Mouse (Mus musculus): Measurements from ENCODE around the gene Adamts7. TPM values are rescaled to one million over a fixed set of nuclear protein-coding genes. Genes with fewer than 3 reads are reported as not detected.

Gene Adamts7
- polyA plus RNA-seq, 1 experiment from 2014 or later: 1.5 TPM

DNA sequence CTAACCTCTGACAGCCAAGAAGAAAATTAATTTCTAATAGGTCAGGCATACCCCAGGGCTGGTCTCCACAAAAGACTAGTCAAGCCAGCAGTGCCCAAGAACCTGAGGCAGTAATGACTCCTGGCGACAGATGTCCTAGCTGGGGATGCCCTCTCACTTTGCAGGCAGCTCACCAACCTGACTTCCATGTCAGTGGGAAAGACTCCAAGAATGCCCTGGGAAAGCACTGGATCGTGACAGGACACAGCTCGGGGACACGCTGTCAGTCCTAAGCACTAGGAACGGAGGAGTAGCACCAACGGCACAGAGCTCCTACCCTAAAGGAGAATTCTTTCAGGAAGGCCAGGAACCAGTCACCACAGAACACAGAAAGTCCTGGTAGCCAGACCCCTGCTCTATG lies 79.4 kb downstream of the Adamts7 start:
- no peak overlapping the region for H3K4me3 ChIP-seq
- peak overlapping the region; percentile 24 for H3K4me2 ChIP-seq
- 85% methylated on average over 6 of the region's 6 CpGs for WGBS (ENCODE audit: insufficient replicate concordance)
- no peak for ATAC-seq
- no peaks in the 10 kb centered on the region for H3K27me3 ChIP-seq (replicated peaks)
- H3K36me3 ChIP-seq: peaks cover 78% of the 10 kb centered on the region
- H3K27ac ChIP-seq: peak overlapping the region; percentile 100
- H3K9me3 ChIP-seq (replicated peaks): no peaks in the 10 kb centered on the region
- peak overlapping the region; percentile 53 for H3K9ac ChIP-seq
- peaks cover 92% of the 10 kb centered on the region for H3K4me1 ChIP-seq

DNA sequence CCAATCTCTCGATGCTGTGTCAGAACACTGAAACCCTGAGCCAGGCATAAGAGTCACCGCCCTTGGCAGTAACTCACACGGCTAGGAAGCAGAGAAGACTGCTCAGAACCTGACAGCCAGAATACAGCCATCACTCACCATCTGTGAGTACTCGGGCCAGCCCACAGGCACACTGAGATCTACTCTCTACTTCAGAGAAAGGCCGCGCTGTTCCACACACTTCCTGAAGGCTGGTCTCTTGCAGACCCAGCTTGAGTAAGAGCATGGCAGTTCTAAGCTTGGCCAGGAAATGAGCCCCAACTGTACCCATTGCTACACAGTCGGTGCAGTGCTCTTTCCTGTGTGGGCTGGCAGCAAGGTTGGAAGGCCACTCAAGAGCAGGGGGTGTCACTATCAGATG lies 80.0 kb downstream of the Adamts7 start:
- peak overlapping the region; percentile 24 for H3K4me2 ChIP-seq
- peaks cover 92% of the 10 kb centered on the region for H3K4me1 ChIP-seq
- peak overlapping the region; percentile 53 for H3K9ac ChIP-seq
- peak; percentile 40 for ATAC-seq
- peaks cover 82% of the 10 kb centered on the region for H3K36me3 ChIP-seq
- WGBS (ENCODE audit: insufficient replicate concordance): 40% methylated on average over 7 of the region's 7 CpGs
- no peaks in the 10 kb centered on the region for H3K27me3 ChIP-seq (replicated peaks)
- peak overlapping the region; percentile 100 for H3K27ac ChIP-seq
- H3K4me3 ChIP-seq: no peak overlapping the region
- no peaks in the 10 kb centered on the region for H3K9me3 ChIP-seq (replicated peaks)

DNA sequence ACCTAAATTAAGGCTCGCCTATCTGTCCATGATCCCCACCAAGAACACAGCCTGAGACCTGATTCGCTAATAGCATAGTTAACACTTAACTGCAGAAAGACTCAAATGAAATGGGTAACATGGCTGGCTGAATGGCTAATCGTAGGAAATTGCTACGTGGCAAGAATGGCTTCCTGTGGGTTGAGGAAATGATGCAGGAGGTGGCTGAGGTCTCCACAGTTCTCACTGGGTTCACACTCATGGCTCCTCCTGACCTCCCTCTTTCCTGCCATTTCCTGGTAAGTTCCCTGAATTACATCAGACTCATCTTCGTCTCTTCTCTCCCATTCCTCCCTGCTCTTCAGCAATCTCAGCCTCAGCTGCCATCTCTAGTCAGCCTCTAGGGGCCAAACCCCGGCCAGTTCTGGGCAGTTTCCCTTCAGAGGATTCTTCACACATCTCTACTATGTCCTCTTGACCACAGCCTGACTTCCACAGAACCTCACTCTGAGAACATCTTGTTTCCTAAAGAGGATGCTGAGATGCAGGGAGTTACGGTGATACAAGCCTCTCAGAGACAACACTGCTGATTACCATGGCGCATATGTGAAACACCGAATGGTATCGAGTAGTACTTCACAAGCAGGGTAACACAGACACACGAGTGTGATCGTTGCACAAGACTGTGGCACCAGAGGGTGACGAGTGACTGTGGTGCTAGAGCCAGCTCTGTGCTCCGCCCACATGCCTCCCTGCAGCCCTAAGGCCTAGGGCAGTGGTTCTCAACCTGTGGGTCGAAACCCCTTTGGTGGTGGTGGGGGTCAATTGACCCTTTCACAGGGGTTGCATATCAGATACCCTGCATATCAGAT lies 81.7 kb downstream of the Adamts7 start:
- no peak for ATAC-seq
- H3K9me3 ChIP-seq (replicated peaks): no peaks in the 10 kb centered on the region
- H3K4me3 ChIP-seq: no peak overlapping the region
- H3K27me3 ChIP-seq (replicated peaks): no peaks in the 10 kb centered on the region
- no peak overlapping the region for H3K9ac ChIP-seq
- peaks cover 93% of the 10 kb centered on the region for H3K4me1 ChIP-seq
- H3K4me2 ChIP-seq: no peak overlapping the region
- 74% methylated on average over 15 of the region's 15 CpGs for WGBS (ENCODE audit: insufficient replicate concordance)
- H3K27ac ChIP-seq: peak overlapping the region; percentile 100
- peaks cover 81% of the 10 kb centered on the region for H3K36me3 ChIP-seq

DNA sequence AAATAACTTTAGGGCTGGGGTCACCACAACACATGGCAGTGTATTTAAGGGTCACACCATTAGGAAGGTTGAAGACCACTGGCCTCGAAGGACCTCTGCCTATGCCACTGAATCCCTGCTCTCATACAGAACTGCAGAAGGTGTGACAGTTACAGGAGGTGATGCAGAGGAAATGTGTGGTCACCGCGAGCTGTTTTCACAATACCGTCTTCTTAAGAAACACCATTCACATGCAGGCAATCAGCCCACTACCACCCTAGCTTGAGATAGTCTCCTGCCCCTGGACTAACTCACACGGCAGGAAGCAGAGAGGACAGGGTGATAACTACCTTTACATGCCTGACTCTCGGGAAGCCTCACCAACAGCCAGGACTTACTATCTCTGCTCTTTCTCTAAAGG lies 82.3 kb downstream of the Adamts7 start:
- 35% methylated on average over 6 of the region's 6 CpGs for WGBS (ENCODE audit: insufficient replicate concordance)
- peaks cover 77% of the 10 kb centered on the region for H3K36me3 ChIP-seq
- H3K4me1 ChIP-seq: peaks cover 96% of the 10 kb centered on the region
- no peak for ATAC-seq
- no peak overlapping the region for H3K4me2 ChIP-seq
- H3K9me3 ChIP-seq (replicated peaks): no peaks in the 10 kb centered on the region
- H3K27ac ChIP-seq: peak overlapping the region; percentile 100
- no peak overlapping the region for H3K4me3 ChIP-seq
- no peak overlapping the region for H3K9ac ChIP-seq
- no peaks in the 10 kb centered on the region for H3K27me3 ChIP-seq (replicated peaks)

DNA sequence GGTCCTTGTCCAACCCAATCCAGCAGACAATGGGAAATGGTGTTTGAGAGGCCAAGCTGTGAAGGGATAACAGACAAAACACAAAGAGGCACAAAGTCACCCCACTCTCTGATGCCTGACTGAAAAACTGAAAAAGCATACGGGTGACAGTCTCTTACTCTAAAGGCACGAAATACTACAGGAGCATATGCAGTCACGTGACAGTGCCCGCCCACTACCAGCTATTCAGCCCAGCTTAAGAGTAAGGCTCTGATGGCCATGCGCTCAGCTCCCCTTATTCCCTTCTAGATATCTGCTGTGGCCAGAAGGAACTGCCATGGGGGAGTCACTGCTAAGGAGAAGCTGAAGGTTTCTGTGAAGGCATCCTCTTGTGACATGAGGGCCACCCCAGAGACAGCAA lies 82.9 kb downstream of the Adamts7 start:
- H3K4me1 ChIP-seq: peaks cover 96% of the 10 kb centered on the region
- H3K4me3 ChIP-seq: no peak overlapping the region
- no peaks in the 10 kb centered on the region for H3K27me3 ChIP-seq (replicated peaks)
- H3K4me2 ChIP-seq: no peak overlapping the region
- H3K9ac ChIP-seq: peak overlapping the region; percentile 15; the same call in 1 of the 2 replicates
- H3K36me3 ChIP-seq: peaks cover 71% of the 10 kb centered on the region
- no peak for ATAC-seq
- 51% methylated on average over 5 of the region's 5 CpGs for WGBS (ENCODE audit: insufficient replicate concordance)
- no peaks in the 10 kb centered on the region for H3K9me3 ChIP-seq (replicated peaks)
- H3K27ac ChIP-seq: peak overlapping the region; percentile 100

DNA sequence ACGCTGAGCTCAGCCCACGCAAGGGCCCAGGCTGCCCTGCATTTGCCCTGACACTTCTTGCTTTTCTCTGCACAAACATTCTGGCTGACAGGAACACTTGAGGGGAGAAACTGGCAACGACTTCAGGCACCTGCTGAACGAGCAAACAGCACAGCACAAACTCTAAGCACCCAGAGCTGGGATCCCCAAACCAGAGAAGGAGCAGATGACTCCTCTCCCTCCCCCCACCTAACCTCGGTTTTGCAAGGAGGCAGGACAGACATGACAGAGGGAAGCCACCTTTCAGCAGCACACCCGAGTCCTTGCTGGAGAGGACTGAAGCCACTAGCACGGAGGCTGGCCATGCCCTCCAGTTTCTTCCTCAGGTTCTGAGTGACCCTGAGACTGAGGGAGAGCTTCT lies 84.4 kb downstream of the Adamts7 start:
- Histone ChIP-seq H3K4me3 (no peak overlapping the region), H3K9ac (no peak overlapping the region), H3K9me3 (replicated peaks) (no peaks in the 10 kb centered on the region), H3K27ac (peak overlapping the region; percentile 100), H3K27me3 (replicated peaks) (no peaks in the 10 kb centered on the region), H3K36me3 (peaks cover 64% of the 10 kb centered on the region), H3K4me2 (0 out of 2 replicates have a peak overlapping the region, but pooled peaks have one; percentile 3), H3K4me1 (peaks cover 100% of the 10 kb centered on the region)
- 77% methylated on average over 7 of the region's 7 CpGs for WGBS (ENCODE audit: insufficient replicate concordance)
- no peak for ATAC-seq

DNA sequence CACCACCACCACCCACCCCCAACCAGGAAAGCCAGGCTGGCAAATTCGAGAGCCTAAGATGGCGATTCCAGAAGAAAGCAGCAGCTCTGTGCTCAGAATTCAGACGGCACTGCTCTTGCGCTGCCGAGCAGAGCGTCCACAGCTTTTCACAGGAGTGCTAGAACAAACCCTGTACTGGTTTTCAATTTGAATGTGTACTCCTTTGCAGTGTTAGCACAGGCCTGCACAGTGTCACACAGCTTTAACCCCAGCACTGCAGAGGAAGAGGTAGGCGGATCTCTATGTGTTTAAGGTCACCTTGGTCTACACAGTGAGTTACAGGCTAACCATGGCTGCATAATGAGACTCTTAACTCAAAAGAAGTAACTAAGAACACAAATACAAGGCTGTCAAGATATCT lies 85.5 kb downstream of the Adamts7 start:
- ATAC-seq: no peak
- H3K27ac ChIP-seq: peak overlapping the region; percentile 100
- H3K9me3 ChIP-seq (replicated peaks): no peaks in the 10 kb centered on the region
- peak overlapping the region; percentile 75 for H3K9ac ChIP-seq
- H3K4me2 ChIP-seq: peak overlapping the region; percentile 65
- WGBS (ENCODE audit: insufficient replicate concordance): 84% methylated on average over 7 of the region's 7 CpGs
- H3K36me3 ChIP-seq: peaks cover 70% of the 10 kb centered on the region
- peak overlapping the region; percentile 16 for H3K4me3 ChIP-seq
- peaks cover 100% of the 10 kb centered on the region for H3K4me1 ChIP-seq
- no peaks in the 10 kb centered on the region for H3K27me3 ChIP-seq (replicated peaks)

DNA sequence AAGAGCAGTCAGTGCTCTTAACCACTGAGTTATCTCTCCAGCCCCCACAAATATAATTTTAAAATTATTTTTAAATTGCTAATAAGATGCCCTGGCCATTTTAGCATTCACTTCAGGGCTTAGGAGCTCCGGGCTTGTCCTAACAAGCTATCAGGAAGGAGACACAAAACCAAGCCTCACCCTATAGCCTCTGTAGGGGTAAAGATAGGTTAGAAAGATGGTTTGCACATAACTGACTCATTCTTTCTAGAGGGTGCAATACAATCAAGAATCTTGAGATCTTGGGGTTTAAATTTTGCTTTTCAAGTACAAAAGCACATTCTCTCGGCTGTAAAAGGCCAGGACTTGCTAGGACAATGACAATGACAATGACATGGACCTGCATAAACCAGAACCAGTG lies 86.2 kb downstream of the Adamts7 start:
- Histone ChIP-seq H3K4me3 (peak overlapping the region; percentile 16; the same call in 1 of the 2 replicates), H3K9ac (peak overlapping the region; percentile 75), H3K27me3 (replicated peaks) (no peaks in the 10 kb centered on the region), H3K4me2 (peak overlapping the region; percentile 65), H3K9me3 (replicated peaks) (no peaks in the 10 kb centered on the region), H3K4me1 (peaks cover 99% of the 10 kb centered on the region), H3K36me3 (peaks cover 70% of the 10 kb centered on the region), H3K27ac (peak overlapping the region; percentile 100)
- WGBS (ENCODE audit: insufficient replicate concordance): 54% methylated on average over 2 of the region's 2 CpGs
- no peak; the same call in 1 of the 2 replicates for ATAC-seq

DNA sequence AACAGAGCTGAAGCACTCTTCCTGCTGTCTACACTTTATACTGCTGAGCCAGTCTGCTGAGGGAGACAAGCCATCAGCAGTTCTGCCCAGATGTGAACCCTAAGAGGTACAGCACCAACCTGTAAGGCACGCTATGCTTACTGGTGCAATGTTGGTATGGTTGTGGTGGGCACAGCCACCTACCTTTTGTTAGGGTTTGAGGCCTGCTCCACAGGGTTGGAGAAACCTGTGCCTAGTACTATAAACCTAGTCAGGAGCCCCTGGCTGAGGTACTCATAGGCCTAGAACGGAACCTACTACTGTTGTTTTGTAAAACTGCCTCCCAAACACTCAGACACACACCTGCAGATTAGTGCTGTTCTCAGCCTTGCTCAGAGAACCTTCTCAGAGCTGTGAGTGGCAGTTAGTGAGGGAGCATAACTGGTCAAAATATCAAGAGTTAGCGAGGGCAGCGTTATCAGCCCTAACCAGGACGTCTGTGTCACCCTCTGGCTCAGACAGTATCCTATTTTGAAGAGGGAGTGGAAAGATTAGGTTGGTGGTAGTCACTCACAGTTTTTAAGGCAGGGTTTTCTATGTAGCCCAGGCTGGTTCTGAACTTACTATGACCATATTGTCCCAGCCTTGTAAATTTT lies 87.4 kb downstream of the Adamts7 start:
- H3K27ac ChIP-seq: peak overlapping the region; percentile 100
- H3K9ac ChIP-seq: peak overlapping the region; percentile 75
- H3K27me3 ChIP-seq (replicated peaks): no peaks in the 10 kb centered on the region
- peak overlapping the region; percentile 65 for H3K4me2 ChIP-seq
- peaks cover 59% of the 10 kb centered on the region for H3K36me3 ChIP-seq
- peak overlapping the region; percentile 28; the same call in 1 of the 2 replicates for H3K4me3 ChIP-seq
- peak; percentile 94 for ATAC-seq
- no peaks in the 10 kb centered on the region for H3K9me3 ChIP-seq (replicated peaks)
- WGBS (ENCODE audit: insufficient replicate concordance): 26% methylated on average over 5 of the region's 5 CpGs
- peaks cover 97% of the 10 kb centered on the region for H3K4me1 ChIP-seq

DNA sequence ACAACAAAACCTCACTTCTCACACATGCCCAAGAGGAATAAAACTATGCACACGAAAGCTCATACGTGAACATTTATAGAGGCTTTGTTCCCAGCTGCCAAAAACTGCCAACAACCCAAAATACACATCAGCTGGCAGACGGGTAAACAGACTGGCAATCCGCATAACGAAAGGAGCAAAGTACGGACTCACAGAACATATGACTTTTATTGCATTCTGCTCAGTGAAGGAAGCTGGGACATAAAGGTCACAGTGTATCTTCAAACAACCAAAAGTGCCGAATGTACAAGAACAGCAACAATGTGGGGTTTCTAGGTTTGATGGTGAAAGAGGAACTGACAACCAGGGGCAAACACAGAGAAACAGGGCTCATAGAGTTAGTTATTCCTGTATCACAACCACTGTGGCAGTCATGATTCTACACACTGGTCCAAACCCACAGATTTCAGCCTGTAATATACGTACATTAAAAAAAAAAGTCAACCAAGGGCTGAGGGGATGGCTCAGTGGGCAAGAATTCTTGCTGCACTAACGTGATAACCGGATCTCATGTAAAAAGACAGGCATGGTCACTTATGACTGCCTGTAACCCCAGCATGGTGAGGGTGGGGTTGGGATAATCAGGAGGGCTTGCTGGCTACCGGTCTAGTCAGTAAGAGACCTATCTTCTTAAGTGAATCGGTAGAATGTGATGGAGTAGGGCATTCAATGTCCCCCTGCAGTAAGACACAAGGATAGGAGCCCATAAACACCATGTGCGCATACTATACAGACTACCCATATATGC lies 88.3 kb downstream of the Adamts7 start:
- no peaks in the 10 kb centered on the region for H3K9me3 ChIP-seq (replicated peaks)
- H3K27ac ChIP-seq: peak overlapping the region; percentile 100
- peaks cover 50% of the 10 kb centered on the region for H3K36me3 ChIP-seq
- H3K4me3 ChIP-seq: no peak overlapping the region
- ATAC-seq: peak; percentile 65
- H3K9ac ChIP-seq: peak overlapping the region; percentile 57
- no peaks in the 10 kb centered on the region for H3K27me3 ChIP-seq (replicated peaks)
- H3K4me2 ChIP-seq: peak overlapping the region; percentile 44
- 42% methylated on average over 13 of the region's 13 CpGs for WGBS (ENCODE audit: insufficient replicate concordance)
- peaks cover 95% of the 10 kb centered on the region for H3K4me1 ChIP-seq

DNA sequence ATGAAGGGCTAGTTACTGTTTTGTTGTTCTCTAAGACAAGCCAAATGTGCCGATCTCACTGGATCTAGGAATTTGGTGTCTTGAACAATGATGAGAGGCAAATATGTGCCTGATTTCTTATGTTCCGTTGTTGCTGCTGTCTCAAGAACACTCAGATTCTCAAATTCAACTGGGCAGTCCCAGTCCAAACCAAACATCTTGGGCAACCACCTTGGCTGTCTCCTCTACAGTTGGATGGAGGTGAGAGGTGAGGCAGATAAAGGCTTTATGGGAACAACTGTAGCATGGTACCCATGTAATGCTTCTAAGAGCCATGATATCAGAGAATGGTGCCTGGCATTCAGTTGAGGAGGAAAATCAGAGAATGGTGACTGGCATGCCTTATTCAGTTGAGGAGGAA lies 90.3 kb downstream of the Adamts7 start:
- peaks cover 93% of the 10 kb centered on the region for H3K4me1 ChIP-seq
- peak overlapping the region; percentile 100 for H3K27ac ChIP-seq
- H3K9ac ChIP-seq: peak overlapping the region; percentile 57; the same call in 1 of the 2 replicates
- no peak for ATAC-seq
- H3K4me2 ChIP-seq: no peak overlapping the region
- H3K27me3 ChIP-seq (replicated peaks): no peaks in the 10 kb centered on the region
- H3K9me3 ChIP-seq (replicated peaks): no peaks in the 10 kb centered on the region
- H3K36me3 ChIP-seq: peaks cover 34% of the 10 kb centered on the region
- 83% methylated on average over 2 of the region's 2 CpGs for WGBS (ENCODE audit: insufficient replicate concordance)
- no peak overlapping the region for H3K4me3 ChIP-seq

Data from liver, embryonic 12.5 days (tissue).